Mouse (Mus musculus) activated CD4-positive, CD25-positive, alpha-beta regulatory T cell, adult 4 months (primary cell): Measurements from ENCODE around the gene Magi2. TPM values are rescaled to one million over a fixed set of nuclear protein-coding genes. Genes with fewer than 3 reads are reported as not detected.

Experiments used
- ATAC-seq: one replicate; pipeline ENCODE4 v1.8.0; 2017
- polyA plus RNA-seq, 2 experiments: library from polyadenylated mRNA; unstranded; fragments of 100-300 nt; shearing (Covaris generic); gene quantifications; one replicate each; pipeline ENCODE4 v1.2.1; 2017

Magi2 gene
- polyA plus RNA-seq, 2 experiments from 2014 or later, result 0.11 to 0.54 TPM

DNA sequence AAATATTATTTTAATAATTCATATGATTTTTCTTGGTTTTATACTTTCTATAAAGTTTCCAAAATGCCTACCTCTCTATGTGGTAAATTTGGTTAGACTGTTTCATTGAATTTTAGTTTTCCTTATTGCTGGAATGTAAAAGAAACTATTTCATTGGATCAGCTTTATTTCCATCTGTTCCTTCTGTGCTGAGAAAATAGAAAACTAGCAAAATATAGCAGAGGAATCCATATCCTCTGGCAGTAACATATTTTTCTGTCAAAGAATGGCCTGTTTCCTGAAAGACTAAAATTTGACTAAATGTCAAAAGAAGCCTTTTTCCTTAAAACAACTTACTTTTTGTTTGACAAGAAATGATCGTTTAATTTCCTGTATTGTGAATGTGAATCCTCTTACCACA lies 552.4 kb downstream of the Magi2 start:
- no peak for ATAC-seq

DNA sequence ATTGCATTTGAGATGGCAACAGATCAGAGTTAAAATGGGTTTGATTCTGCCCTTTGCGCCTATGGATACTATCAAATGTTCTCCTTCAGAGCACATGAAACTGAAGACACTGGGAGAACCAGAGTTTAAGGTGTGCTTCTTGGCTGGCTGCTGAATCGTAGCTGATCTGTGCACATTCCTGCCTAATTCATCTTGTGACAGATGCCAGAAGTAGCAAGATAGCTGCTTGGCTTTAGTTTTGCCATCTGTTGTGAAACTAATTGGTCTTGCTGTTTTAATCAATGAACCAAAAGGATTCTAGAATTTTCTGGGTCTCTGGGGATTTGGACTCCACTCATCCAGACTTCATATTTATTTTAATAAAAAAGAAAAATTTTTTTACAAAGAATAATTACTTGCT lies 553.2 kb downstream of the Magi2 start:
- no peak for ATAC-seq

DNA sequence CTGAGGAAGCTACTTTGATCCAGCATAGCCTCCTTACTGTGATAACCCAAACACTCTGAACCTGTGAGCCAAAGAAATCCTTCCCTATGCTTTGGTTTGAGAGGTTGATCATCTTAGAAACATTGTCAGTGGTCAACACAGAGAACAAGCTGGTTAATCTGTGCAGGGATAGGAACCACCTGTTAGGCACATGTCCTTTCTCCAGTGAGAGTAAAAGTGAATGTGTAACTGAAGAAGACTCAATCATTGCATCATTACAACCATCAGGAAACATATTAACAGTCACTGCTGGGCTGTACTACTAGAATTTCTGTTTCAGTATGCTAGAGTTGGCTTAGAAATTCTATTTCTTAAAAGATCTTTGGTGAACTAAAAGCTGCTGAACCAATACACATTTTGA lies 558.5 kb downstream of the Magi2 start:
- ATAC-seq, result no peak

DNA sequence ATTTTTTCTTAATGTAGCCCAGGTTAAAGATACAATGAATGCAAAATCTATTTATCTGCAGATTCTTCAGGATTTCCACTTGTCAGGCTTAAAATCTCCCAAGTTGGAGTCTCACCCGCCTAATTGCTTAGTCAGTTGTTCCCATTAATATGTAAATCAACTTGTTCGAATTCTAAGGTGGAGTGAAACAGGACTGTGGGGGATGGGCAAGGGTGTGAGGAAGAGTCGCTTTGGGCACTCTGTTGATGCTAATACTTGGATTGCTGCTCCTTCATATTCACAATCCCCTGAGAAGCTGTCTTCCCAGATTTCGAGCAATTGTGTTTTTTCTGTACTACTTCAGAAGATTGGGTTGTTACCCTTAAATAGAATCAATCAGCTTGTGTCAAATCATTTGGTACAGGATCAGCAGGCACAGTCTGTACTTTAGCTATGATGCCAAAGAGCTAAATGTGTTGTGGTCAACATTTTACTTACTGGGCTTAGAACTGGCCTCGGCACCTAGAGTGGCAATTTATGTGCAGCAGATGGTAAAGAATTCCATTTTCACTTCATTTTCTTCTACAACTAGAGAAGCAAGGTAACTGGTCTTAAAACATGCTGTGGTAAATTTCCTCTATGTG lies 560.8 kb downstream of the Magi2 start:
- ATAC-seq, result no peak

DNA sequence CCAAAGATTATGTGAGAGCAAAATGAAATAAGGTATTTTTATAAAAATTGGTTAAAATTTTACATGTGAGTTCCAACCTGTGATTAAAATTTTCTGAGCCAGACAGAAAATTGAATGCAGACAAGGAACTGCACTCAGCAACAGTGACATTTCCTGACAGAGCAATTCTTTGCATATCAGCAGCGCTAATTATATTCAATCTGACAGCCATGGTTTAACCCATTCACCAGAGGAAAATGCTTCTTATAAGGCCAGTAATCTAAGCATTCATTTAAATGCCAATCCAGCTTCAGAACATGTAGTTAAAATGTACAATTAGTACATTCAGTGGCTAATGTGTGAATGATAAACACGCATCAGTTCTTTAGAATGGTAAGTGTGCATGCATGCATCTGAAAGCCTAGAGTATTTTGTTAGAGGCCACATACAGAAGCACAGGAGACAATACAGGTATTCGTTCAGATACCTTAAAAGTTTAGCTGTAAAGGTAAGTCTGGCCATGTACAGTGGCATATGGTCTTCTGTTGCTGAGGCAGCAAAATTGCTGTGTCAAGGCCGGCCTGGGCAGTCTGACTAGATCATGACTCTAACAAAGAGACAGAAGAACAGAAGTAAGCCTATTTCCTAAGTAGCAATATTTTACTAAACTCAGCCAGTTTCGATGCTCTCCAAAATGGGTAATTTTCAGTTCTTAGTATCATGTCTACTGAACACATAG lies 576.4 kb downstream of the Magi2 start:
- ATAC-seq, result no peak

DNA sequence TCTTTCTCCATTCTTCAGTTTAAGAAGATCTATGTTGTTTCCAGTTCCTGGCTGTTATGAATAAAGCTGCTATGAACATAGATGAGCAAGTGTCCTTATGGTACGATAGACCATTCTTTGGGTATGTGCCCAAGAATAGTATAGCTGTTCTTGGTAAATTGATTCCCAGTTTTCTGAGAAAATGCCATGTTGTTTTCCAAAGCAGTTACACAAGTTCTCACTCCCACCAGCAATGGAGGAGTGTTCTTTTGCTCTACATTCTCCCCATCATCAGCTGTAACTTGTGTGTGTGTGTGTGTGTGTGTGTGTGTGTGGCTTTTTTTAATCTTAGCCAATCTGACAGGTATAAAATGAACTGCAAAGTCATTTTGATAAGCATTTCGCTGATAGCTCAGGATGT lies 595.7 kb downstream of the Magi2 start:
- ATAC-seq, result no peak

DNA sequence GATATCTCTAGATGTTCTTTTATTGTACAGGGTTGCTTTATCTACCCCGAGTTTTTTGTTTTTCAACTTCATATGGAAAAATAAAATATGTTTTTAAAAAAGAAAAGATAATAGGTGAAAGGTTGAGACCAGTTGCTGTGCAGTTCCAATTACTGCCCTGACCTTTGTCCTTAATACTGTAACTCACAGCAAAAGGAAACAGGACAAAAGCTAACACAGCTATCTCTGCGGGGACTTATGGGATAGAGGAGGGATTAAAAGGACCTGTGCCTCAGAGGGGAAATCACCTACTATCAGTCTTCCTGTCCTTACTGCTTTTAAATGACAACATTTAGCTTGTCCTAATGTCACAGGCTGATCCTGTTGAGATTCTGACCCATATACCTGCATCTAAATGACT lies 599.1 kb downstream of the Magi2 start:
- ATAC-seq, result no peak

DNA sequence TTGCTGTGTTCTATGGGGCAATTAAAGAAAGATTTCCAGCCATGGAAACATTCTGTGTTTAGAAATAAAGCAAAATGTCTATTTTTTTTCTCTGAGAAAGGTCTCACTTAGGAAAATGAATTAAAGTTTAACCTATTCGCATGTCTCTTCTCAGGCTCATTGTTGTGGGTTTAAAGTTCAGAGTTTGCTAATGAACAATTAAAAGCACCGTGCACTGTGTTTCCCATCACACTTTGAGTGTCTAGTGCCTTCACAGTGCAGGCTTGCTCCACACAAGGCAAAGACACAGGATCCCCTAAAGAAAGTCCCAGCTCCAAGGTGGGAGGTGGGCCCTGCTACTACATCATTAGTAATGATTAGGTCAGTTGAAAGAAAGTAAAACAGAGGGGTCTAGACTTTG lies 602.5 kb downstream of the Magi2 start:
- ATAC-seq, result no peak

DNA sequence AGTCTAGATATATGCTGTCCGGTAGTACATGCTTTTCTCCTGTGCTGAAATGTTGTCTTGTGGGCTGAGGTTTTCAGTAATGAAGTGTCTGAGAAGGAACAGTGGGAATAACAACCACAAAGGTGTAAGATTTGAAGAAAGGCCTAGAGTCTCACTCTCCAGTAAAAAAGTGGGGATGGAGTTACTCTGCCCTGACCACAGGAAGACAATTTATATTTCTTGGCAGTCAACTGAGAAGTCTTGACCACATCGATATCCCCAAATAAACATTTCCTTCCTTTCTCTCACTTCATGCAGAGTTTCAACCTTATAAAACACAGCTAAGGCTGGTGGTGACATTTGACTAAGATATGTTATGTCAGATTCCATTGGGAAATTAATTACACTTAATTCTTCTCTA lies 636.0 kb downstream of the Magi2 start:
- no peak for ATAC-seq

DNA sequence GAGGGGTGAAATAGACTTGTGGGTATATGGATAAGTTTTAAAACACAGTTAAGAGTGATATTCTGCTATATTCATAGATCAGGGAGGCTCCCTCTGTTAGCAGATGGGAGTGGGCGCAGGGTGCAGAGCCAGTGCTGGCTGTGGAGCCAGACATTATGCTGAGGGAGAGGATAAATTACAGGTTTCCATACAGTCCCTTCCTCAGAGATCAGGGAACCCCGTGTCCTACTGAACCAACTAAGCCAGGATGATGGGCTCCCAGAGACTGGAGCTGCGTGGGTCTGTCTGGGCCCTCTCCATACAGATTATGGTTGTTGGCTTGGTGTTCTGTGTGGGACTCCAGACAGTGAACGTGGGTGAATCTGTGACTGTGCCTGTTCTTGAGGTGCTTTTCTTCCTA lies 643.6 kb downstream of the Magi2 start:
- ATAC-seq, result no peak

DNA sequence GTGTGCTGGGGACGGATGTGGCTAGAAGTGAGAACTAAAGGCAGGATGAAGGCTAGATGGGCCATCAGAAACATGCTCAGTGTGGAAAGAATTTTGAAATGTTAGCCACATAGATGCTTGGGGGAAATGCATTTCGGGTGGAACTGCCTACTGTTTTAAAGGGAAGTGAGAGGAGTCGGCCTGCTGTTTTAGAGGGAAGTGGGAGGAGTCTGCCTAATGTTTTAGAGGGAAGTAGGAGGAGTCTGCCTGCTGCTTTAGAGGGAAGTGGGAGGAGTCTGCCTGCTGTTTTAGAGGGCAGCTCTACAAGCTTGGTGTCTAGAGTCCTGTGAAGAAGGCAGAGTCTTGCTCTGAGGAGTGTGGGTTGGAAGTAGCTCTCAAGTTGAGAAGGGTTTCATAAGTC lies 664.9 kb downstream of the Magi2 start:
- no peak for ATAC-seq

DNA sequence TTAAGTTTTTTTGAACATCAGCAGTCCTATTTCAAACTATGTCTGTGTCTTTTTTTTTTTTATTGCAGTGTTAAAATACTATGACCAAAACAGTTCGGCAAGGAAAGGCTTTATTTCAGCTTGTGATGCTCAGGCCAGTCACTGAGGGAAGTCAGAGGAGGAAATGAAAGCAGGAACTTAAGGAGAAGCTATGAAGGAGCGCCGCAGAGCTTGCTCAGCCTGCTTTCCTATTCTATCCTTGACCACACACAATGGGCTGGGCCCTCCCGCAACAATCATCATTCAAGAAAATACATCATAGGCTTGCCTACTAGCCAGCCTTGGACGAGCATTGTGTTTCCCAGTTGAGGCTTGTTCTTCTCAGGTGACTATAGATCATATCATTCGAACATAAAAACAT lies 669.1 kb downstream of the Magi2 start:
- no peak for ATAC-seq

DNA sequence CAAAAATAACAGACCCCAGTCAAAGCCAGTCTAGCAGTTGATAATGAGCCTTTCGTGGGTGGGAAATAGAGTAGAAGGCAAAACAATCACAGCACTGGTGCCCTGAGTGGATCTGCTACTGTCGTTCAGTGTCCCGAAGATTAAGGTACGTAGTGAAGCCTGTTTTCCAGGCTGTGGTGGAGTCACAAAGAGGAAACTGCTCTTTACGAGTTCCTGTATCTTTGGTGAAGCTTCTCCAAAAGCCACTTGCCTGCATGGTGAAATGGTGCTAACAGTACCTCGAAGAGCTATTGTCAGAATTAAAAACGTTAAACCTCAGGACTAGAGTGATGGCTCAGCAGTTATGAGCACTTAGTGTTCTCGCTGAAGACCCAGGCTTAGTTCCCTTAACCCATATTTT lies 674.8 kb downstream of the Magi2 start:
- ATAC-seq, result no peak

DNA sequence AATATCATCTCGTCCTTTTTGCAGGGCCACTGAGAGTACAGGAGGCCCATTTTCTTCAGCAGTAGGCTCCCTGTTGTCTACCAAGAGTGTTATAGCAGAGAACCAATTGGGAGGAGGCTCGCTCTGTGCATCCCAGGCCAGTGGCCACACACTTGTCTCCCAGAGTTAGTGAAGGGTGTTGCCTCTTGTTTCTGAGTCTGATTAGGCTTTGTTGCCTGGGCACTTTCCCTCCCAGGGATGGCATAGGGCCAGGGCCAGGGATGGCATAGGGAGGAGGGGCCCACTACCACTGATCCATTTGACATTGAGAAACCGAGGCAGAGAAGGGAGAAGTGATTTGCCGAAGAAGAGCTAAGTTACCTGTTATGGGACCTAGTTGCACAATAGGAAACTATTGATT lies 679.8 kb downstream of the Magi2 start:
- no peak for ATAC-seq

DNA sequence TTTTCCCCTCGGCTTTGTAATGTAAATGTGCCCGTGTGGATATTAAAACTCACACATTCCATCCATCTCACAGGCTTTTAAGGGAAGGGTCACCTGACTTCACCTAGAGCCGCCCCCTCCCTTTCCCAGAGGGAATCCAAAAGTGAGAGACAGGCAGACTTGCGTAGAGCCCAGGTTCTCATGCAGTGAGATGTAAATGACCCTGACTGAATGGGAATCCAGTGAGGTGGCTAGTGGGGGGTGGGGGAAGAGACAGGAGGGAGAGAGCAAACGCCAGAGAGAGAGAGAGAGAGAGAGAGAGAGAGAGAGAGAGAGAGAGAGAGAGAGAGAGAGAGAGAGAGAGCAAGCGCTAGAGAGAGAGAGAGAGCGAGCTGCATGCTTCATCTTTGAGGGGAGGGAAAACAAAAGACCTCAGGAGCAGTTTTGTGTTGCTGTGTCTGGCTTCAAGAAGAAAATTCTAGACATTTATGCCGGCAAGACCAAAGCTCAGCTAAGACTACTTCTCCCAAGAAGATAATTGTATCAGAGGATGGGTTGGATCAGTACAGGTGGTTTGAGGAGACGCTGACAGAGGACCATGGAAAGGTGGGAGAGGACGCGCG lies 680.6 kb downstream of the Magi2 start:
- ATAC-seq, result no peak

DNA sequence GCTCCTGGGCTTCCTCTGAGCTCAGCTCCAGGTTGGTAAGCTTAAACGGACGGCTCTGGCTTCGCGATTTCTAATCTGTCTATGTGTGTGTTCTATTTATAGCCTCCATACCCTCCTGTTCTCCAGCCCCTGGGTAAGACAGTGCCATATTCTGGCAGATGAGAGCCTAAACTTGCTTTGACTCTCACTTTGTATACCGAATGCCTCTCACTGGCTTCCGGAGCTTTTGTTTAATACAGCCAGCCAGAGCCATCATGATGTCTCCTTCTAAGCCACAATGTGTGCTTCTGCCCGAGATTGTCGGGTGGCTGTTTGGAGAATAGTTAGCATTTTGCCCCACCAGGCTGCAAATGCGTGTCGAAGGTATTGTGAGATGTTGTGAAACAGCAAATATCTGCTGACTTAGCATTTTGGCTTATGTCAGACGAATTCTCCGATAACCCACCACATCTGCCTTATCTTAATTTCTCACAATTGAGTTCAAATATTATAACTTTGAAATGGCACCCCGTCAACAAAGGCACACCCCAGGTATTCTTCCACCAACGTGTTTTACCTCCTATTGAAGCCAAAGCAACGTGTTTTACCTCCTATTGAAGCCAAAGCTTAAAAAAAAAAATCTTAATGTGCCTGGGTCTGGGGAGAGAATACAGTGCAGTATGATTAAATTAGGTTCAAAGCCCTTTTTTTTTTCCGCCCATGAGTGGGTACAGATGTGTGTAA lies 681.3 kb downstream of the Magi2 start:
- ATAC-seq, result no peak

DNA sequence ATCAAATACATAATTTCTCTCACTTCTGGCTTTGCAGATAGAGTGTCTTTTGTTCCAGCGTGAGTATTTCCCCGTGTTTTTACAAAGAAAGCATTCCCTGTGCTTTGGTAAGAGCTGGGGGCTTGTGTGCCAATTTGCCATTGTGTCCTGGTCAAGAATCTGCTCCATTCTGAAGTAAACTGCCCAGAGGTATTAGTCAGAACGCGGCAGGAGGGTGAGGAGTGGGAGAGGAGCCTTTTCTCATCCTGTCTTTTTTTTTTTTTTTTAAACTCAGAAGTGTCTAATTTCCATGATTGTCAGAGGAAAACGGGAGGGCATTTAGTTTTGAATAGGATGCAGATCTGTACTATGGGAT lies 681.8 kb downstream of the Magi2 start:
- ATAC-seq, result no peak

DNA sequence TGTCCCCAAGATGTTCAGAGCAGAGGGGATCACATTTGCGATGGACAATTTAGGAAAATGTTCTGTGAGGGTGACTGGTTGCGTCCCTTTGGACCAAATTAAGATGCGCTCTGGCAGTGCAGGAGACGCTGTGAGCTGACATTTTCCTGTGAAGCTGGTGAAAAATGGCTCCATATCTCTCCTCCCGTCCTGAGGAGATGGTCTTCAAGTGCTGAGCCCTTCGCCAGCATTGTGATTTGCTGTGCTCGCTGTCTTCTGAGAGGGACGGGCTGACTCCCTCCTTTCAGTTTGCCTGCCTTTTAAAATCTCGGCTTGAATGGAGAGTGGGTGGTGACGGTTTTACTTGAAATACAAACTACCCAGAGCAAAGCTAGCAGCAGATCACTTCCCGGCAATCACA lies 682.2 kb downstream of the Magi2 start:
- ATAC-seq, result no peak

DNA sequence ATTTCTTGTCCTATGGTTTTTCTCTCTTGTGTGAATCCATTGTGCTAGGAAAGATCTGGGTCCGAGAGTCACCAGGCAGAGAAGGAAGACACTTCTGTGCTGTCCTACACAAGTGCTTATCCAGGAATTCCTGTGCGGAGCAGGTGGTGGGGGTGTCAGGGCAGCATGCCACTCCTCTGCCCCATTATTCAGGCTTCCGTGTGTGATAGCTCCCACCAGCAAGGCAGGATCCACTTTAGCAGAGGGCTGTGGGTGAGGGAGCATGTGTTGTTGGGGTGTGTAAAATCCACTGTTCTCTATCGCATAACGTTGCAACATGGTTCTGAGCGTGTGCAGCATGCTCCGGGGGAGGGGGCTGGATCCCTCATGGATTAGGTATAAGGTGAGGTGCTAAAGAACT lies 682.8 kb downstream of the Magi2 start:
- no peak for ATAC-seq

DNA sequence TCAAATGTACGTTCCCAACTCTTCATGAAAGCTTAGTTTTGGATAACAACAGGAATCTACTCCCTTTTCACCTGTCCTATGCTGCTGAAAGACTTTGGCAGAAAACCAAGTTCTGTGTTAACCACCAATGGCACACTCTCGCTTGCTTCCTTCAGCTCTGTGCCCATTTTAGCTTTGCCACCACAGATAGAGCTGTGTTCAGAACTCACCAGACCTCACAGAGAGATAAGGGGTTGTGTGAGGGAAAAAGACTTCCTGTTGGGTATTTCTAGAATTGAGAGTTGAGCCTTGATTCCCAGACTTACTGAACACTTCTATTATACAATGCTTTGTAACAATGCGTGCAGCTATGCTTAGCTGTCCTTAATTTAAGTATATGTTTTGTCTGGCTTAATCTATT lies 705.3 kb downstream of the Magi2 start:
- ATAC-seq, result no peak

DNA sequence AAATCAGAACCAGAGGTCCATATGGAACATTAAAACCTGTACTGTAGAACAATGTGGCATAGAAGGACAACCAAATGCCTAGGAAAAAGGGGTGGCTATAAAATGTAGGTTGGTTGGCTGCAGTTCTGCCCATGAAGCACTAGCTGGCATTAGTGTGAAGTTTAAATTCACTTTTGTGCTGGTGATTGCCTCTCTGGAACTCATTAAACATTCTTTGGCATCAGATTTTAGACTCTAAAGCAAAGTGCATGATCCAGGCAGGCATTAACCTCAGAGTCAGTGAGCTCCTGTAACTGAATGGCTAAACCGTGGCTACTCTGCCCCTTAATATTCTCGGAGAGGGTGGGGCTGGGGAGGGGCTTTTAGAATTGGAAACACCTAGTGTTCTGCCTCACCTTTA lies 706.4 kb downstream of the Magi2 start:
- ATAC-seq, result no peak

DNA sequence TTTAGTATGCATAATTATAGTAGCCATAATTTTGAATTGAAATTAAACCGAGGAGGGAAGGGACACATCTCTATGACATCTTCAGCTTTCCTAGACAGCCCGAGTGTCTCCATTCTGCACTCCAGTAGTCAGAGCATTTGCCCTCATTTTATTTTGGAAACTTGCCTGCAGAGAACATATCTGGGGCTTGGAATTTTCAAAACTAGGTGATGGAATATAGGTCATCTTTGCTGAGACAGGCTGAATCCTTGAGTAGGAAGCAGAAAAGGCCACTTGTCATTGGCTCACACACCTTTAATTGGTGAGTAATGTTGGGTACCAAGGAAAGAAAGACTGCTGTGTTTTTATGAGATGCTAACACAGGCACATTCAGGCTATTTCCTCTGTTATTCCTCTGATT lies 724.3 kb downstream of the Magi2 start:
- no peak for ATAC-seq

DNA sequence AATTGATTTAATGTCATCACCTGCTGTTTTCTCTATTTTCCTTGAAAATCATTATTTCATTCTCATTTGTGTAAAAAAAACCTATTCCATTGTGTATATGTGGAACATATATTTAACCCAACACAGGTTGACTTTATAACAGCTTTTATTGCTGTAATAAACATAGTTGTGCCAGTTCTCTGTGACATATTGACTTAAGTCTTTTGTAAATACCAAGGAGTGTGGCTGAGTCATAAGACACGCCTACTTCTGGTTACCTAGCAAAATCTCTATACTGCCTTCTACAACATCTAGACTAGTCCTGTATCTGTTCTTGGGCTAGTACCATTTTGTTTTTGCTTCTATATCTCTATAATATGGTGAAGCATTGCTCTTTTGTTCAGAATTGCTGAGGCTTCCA lies 737.3 kb downstream of the Magi2 start:
- no peak for ATAC-seq

DNA sequence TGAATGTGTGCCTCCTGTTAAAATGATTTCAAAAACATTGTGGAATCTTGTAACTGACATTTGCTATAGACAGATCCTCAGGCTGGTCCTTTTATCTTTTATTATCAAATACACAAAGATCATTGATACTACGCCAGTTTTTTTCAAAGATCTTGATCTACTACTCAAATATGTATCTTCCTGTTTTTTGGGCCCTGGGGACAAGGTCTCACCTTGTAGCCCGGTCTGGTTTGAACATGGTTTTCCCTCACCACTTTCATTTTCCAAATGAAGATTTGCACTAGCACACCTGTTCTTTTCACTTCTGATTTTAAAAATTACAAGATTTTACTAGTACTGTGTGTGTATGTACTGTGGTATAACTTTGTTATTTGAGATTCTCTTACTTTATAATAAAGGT lies 745.9 kb downstream of the Magi2 start:
- no peak for ATAC-seq
